Mouse (Mus musculus) CH12.LX (cell line): ENCODE measurements around the gene Ralgapa1. TPM values are rescaled to one million over a fixed set of nuclear protein-coding genes. Genes with fewer than 3 reads are reported as not detected.
"Not testable (repeated sequence)": the region's sequence is repeated elsewhere in the genome, so short reads cannot be mapped to it uniquely, and the experiment has no call there.

Experiments
- DNase-seq: peaks from one replicate; pipeline ENCODE4 v3.0.0-alpha.2; 2013; ENCODE audit errors: extremely low read depth
- H3K27ac ChIP-seq: 2 replicates; pipeline ENCODE4 v1.5.1; 2012; ENCODE audit warnings: low read depth, mild to moderate bottlenecking, control low read depth, moderate library complexity; ENCODE audit not compliant: insufficient read depth
- H3K27me3 ChIP-seq: replicated peaks from 2 replicates; pipeline ENCODE3; 2012; ENCODE audit warnings: inconsistent platforms
- H3K36me3 ChIP-seq, 2 experiments: replicated peaks in 1 of 2; 2 replicates each; pipeline versions ENCODE3 to v1.6.1; 2012; ENCODE audit warnings: inconsistent platforms in 1 of 2, low read length in 1 of 2, mild to moderate bottlenecking in 1 of 2, mixed read lengths in 1 of 2, moderate library complexity in 1 of 2; ENCODE audit not compliant: control insufficient read depth in 1 of 2, insufficient read depth in 1 of 2
- H3K4me1 ChIP-seq, 2 experiments: 2 replicates each; pipeline ENCODE4 v1.6.1; 2012; ENCODE audit warnings: inconsistent platforms in 1 of 2, moderate library complexity in 1 of 2; ENCODE audit not compliant: insufficient read depth in 2 of 2, control insufficient read depth in 1 of 2
- H3K4me2 ChIP-seq: 2 replicates; pipeline ENCODE4 v1.6.1; 2012; ENCODE audit warnings: low read depth, mild to moderate bottlenecking, control low read depth; ENCODE audit not compliant: poor library complexity, insufficient read depth, severe bottlenecking
- H3K4me3 ChIP-seq, 3 experiments: fragments of 150-350 bp in 1 of 3; sonication (generic) in 1 of 3; replicated peaks in 1 of 3; 2 replicates each; pipeline versions ENCODE3 to v1.5.1; 2011 to 2012; ENCODE audit warnings: low read depth in 2 of 3, low read length in 2 of 3, mild to moderate bottlenecking in 2 of 3, moderate library complexity in 2 of 3, control low read depth in 1 of 3, improper control_type of control experiment in 1 of 3, inconsistent platforms in 1 of 3, mixed read lengths in 1 of 3; ENCODE audit not compliant: poor library complexity in 1 of 3
- H3K79me2 ChIP-seq: replicated peaks from 2 replicates; pipeline ENCODE4 v1.6.1; 2012; ENCODE audit warnings: mild to moderate bottlenecking, moderate library complexity; ENCODE audit not compliant: control insufficient read depth, poor library complexity, insufficient read depth, severe bottlenecking; ENCODE audit errors: extremely low read depth
- H3K9ac ChIP-seq: 2 replicates; pipeline ENCODE4 v1.6.1; 2012; ENCODE audit warnings: low read depth, mild to moderate bottlenecking, control low read depth, moderate library complexity; ENCODE audit not compliant: insufficient read depth
- H3K9me3 ChIP-seq: replicated peaks from 2 replicates; pipeline ENCODE3; 2012; ENCODE audit warnings: low read length, inconsistent platforms, mixed read lengths
- ETS1 ChIP-seq: conservative IDR thresholded peaks from 2 replicates; pipeline ENCODE4 v1.6.1; 2012; ENCODE audit warnings: low read depth, mild to moderate bottlenecking, inconsistent platforms, low read length, improper control_type of control experiment, moderate library complexity
- IRF4 ChIP-seq: IDR thresholded peaks from 2 replicates; pipeline ENCODE4 v1.6.1; 2014; ENCODE audit warnings: low read depth, mild to moderate bottlenecking, inconsistent platforms, low read length, improper control_type of control experiment
- JUN ChIP-seq: IDR thresholded peaks from 2 replicates; pipeline ENCODE4 v1.6.1; 2011; ENCODE audit warnings: low read depth, mild to moderate bottlenecking, low read length, improper control_type of control experiment, moderate library complexity; ENCODE audit not compliant: insufficient read depth
- JUND ChIP-seq: conservative IDR thresholded peaks from 2 replicates; pipeline ENCODE4 v1.6.1; 2011; ENCODE audit warnings: low read depth, low read length, improper control_type of control experiment
- MAFK ChIP-seq: IDR thresholded peaks from 2 replicates; pipeline ENCODE4 v1.6.1; 2011; ENCODE audit warnings: low read length, improper control_type of control experiment; ENCODE audit not compliant: insufficient replicate concordance
- MAZ ChIP-seq: IDR thresholded peaks from 2 replicates; pipeline ENCODE4 v1.6.1; 2012; ENCODE audit warnings: low read depth, mild to moderate bottlenecking, inconsistent platforms, low read length, improper control_type of control experiment, moderate library complexity
- MXI1 ChIP-seq: IDR thresholded peaks from 2 replicates; pipeline ENCODE4 v1.6.1; 2011; ENCODE audit warnings: mild to moderate bottlenecking, low read depth, low read length, improper control_type of control experiment
- NRF1 ChIP-seq: IDR thresholded peaks from 2 replicates; pipeline ENCODE4 v1.6.1; 2014; ENCODE audit warnings: low read depth, mild to moderate bottlenecking, inconsistent platforms, low read length, improper control_type of control experiment, moderate library complexity
- RCOR1 ChIP-seq: conservative IDR thresholded peaks from 2 replicates; pipeline ENCODE4 v1.6.1; 2012; ENCODE audit warnings: low read depth, mild to moderate bottlenecking, inconsistent platforms, low read length, improper control_type of control experiment
- SMC3 ChIP-seq: IDR thresholded peaks from 2 replicates; pipeline ENCODE4 v1.6.1; 2011; ENCODE audit warnings: low read depth, low read length, improper control_type of control experiment
- TCF12 ChIP-seq: IDR thresholded peaks from 2 replicates; pipeline ENCODE4 v1.6.1; 2014; ENCODE audit warnings: low read depth, mild to moderate bottlenecking, inconsistent platforms, low read length, improper control_type of control experiment
- USF2 ChIP-seq: conservative IDR thresholded peaks from 2 replicates; pipeline ENCODE4 v1.6.1; 2011; ENCODE audit warnings: low read depth, low read length, improper control_type of control experiment
- ZC3H11A ChIP-seq: IDR thresholded peaks from 2 replicates; pipeline ENCODE4 v1.6.1; 2012; ENCODE audit warnings: low read depth, mild to moderate bottlenecking, inconsistent platforms, low read length, improper control_type of control experiment
- ZKSCAN1 ChIP-seq: IDR thresholded peaks from 2 replicates; pipeline ENCODE4 v1.6.1; 2012; ENCODE audit warnings: low read depth, inconsistent platforms, low read length, improper control_type of control experiment, borderline replicate concordance
- ZNF384 ChIP-seq: IDR thresholded peaks from 2 replicates; pipeline ENCODE4 v1.6.1; 2012; ENCODE audit warnings: low read depth, low read length, improper control_type of control experiment, inconsistent platforms
- dilution Hi-C: fragments of 300-500 bp; cut with MboI; formaldehyde crosslinking; loops from 2 replicates; pipeline ENCODE4 v1.14.3; 2020; ENCODE audit warnings: low sequenced_read_pairs; ENCODE audit not compliant: extremely low pct_unique_long_range_greater_than_20kb, extremely low pct_ligation_motif_present
- in situ Hi-C: fragments of 300-500 bp; cut with MboI; formaldehyde crosslinking; loops from 3 replicates; pipeline ENCODE4 v1.14.3; 2019; ENCODE audit warnings: low sequenced_read_pairs, low pct_ligation_motif_present, low pct_unique_long_range_greater_than_20kb, mixed read lengths
- polyA plus RNA-seq: library from polyadenylated mRNA; unstranded; fragments of >175 nt; gene quantifications from 2 replicates; pipeline ENCODE4 v1.2.1, GENCODE M21; 2012; ENCODE audit warnings: low read depth; ENCODE audit not compliant: insufficient read length
- total RNA-seq, 2 experiments: library from RNA; depleted of rRNA; stranded (reverse); fragments of 300-350 nt in 1 of 2; fragments of >200 nt in 1 of 2; gene quantifications; 2 replicates each; pipeline ENCODE4 v1.2.3; 2012 to 2014

Ralgapa1 gene
- total and polyA plus RNA-seq, 3 experiments: 10.3 to 24.4 (median 19.2) TPM

DNA sequence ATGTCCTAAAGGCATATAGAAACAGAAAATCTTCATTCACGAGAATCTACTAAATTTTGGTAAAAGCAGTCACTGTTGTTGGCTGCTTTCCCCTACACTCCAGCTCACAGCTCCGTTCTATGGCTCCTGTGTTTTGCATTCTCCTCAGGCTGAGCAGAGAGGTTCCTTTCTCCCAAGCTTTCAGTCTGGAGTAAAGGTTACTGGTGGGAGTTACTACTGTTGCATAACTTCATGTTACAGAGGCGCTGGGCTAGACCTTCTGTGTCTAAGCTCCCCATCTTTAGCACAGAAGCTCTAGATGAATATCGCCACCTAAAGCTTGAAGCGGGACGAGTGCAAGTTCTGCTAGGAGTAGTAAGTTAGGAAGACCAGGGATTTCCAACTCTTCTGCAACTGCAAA lies 154.3 kb downstream of the Ralgapa1 start:
- no peak overlapping the region for H3K4me3 ChIP-seq
- no peaks in the 10 kb centered on the region for H3K79me2 ChIP-seq
- H3K4me1 ChIP-seq: peaks cover 0 to 3% of the 10 kb centered on the region in 2 experiments; a peak in 1 of 4 replicates
- no peak for TF ChIP-seq ZNF384
- no peak for TF ChIP-seq MAZ
- TF ChIP-seq ZC3H11A: no peak
- TF ChIP-seq ETS1: no peak
- TF ChIP-seq USF2: no peak
- TF ChIP-seq TCF12: no peak
- TF ChIP-seq ZKSCAN1: no peak
- TF ChIP-seq RCOR1: no peak
- TF ChIP-seq JUN: no peak
- TF ChIP-seq JUND: no peak
- no peak for TF ChIP-seq IRF4
- no peak for TF ChIP-seq MAFK
- no peak for TF ChIP-seq MXI1
- no peak for TF ChIP-seq NRF1
- TF ChIP-seq SMC3: no peak
- H3K27me3 ChIP-seq: no peaks in the 10 kb centered on the region
- no peak overlapping the region for H3K27ac ChIP-seq
- H3K36me3 ChIP-seq: peaks cover 0 to 33% of the 10 kb centered on the region in 2 experiments
- no peak overlapping the region for H3K9ac ChIP-seq
- H3K4me2 ChIP-seq: no peak overlapping the region
- dilution Hi-C loops: no loop called here
- no peaks in the 10 kb centered on the region for H3K9me3 ChIP-seq
- in situ Hi-C loops: no loop called here
- no peak for DNase-seq

DNA sequence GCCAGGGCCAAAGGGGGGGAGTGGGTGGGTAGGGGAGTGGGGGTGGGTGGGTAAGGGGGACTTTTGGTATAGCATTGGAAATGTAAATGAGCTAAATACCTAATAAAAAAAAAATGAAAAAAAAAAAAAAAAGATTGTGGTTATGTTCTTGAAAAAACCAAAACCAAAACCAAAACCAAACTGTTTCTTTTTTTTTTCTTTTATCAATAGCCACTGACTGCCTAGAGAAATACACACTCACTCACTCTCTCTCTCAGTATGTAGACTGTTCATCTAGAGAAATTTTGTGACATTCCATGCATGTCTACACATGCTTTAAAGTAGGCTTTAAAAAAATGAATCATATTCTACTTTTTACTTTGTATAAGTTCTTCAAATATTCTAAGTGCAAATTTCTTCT lies 157.8 kb downstream of the Ralgapa1 start:
- in situ Hi-C loops, H3K4me1 ChIP-seq: not testable (repeated sequence)
- TF ChIP-seq ZNF384: peak; percentile 86
- TF ChIP-seq, all 38 proteins: peak for 1; not testable (repeated sequence) for 37
- Histone ChIP-seq H3K4me2 (peak overlapping the region; percentile 36; the same call in 1 of the 2 replicates), H3K36me3 (peaks cover 0 to 40% of the 10 kb centered on the region in 2 experiments)
- H3K79me2 ChIP-seq, H3K4me3 ChIP-seq, dilution Hi-C loops, H3K27ac ChIP-seq, H3K9ac ChIP-seq, H3K27me3 ChIP-seq, H3K9me3 ChIP-seq, DNase-seq: not testable (repeated sequence)
